8 mouse cellular contexts compared by ENCODE assay signal in the genomic region with DNA sequence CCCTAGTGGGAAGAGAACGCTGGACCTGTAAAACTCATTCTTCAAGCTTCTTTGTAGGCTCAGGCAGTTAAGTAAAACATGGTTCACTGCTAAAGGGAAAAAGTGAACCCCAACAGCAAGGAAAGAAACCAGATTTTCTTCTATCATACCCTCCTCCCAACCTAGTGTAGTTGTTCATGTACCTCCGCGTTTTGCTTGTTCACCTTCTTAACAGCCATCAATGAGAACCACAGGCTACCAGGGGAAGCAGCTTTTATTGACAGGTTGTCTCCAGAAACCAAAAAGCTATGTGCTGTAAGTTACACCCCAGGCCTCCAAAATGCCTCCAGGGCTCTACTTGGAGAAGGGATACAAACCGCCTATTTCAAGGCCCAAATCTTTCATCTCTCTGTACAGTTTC. TPM values are rescaled to one million over a fixed set of nuclear protein-coding genes. Genes with fewer than 3 reads are reported as not detected.
DNase-seq lines count a peak whose midpoint lies in the region; ATAC-seq lines count a peak whose summit lies in the region.

No protein-coding gene starts in this region.

- H3K4me1 ChIP-seq in kidney, embryonic 14.5 days (ENCODE audit: control insufficient read depth, insufficient read depth, low read length): peaks cover 7% of the 10 kb centered on the region; the same call in 1 of the 2 replicates
- peaks cover 11% of the 10 kb centered on the region for H3K4me1 ChIP-seq in embryonic facial prominence, embryonic 14.5 days (ENCODE audit: control insufficient read depth, insufficient read depth, low read length)
- H3K4me1 ChIP-seq in hindbrain, embryonic 14.5 days (replicated peaks; ENCODE audit: control insufficient read depth, insufficient read depth, low read length): peaks cover 27% of the 10 kb centered on the region
- peaks cover 11% of the 10 kb centered on the region for H3K4me1 ChIP-seq in midbrain, embryonic 14.5 days (ENCODE audit: control insufficient read depth, insufficient read depth, low read length)

- H3K4me3 ChIP-seq in kidney, embryonic 14.5 days (ENCODE audit: low read length): no peak overlapping the region; the same call in 1 of the 2 replicates
- H3K4me3 ChIP-seq in embryonic facial prominence, embryonic 14.5 days (ENCODE audit: low read depth, low read length): peak overlapping the region; percentile 87; the same call in 1 of the 2 replicates
- peak overlapping the region; percentile 84; the same call in 1 of the 2 replicates for H3K4me3 ChIP-seq in hindbrain, embryonic 14.5 days (replicated peaks; ENCODE audit: low read length)
- H3K4me3 ChIP-seq in midbrain, embryonic 14.5 days (replicated peaks; ENCODE audit: low read depth, low read length): peak overlapping the region; percentile 92

- H3K9ac ChIP-seq in kidney, embryonic 14.5 days (ENCODE audit: low read depth, low read length): no peak overlapping the region
- H3K9ac ChIP-seq in embryonic facial prominence, embryonic 14.5 days (ENCODE audit: low read depth, low read length): 0 out of 2 replicates have a peak overlapping the region, but pooled peaks have one; percentile 36
- peak overlapping the region; percentile 18; the same call in 1 of the 2 replicates for H3K9ac ChIP-seq in hindbrain, embryonic 14.5 days
- H3K9ac ChIP-seq in midbrain, embryonic 14.5 days (replicated peaks; ENCODE audit: low read length): 0 out of 2 replicates have a peak overlapping the region, but pooled peaks have one; percentile 99

- H3K4me2 ChIP-seq in kidney, embryonic 14.5 days (replicated peaks; ENCODE audit: low read depth, low read length): peak overlapping the region; percentile 63; the same call in 1 of the 2 replicates
- H3K4me2 ChIP-seq in embryonic facial prominence, embryonic 14.5 days (ENCODE audit: low read depth, low read length): peak overlapping the region; percentile 83
- H3K4me2 ChIP-seq in hindbrain, embryonic 14.5 days (replicated peaks): peak overlapping the region; percentile 65
- H3K4me2 ChIP-seq in midbrain, embryonic 14.5 days (ENCODE audit: low read length): peak overlapping the region; percentile 65

- H3K9me3 ChIP-seq in kidney, embryonic 14.5 days (ENCODE audit: control insufficient read depth, low read length): no peaks in the 10 kb centered on the region
- H3K9me3 ChIP-seq in embryonic facial prominence, embryonic 14.5 days (ENCODE audit: control insufficient read depth, low read length): no peaks in the 10 kb centered on the region
- no peaks in the 10 kb centered on the region for H3K9me3 ChIP-seq in hindbrain, embryonic 14.5 days (ENCODE audit: control insufficient read depth, low read length)
- no peaks in the 10 kb centered on the region for H3K9me3 ChIP-seq in midbrain, embryonic 14.5 days (ENCODE audit: control insufficient read depth, low read length)

- DNase-seq in kidney, adult 8-10 months: no peak
- no peak for DNase-seq in embryonic facial prominence, embryonic 14.5 days (ENCODE audit: low spot score)
- DNase-seq in hindbrain, embryonic 14.5 days (ENCODE audit: low spot score): no peak
- no peak for DNase-seq in midbrain, embryonic 14.5 days
- DNase-seq in spleen, postnatal 4 days (ENCODE audit: low spot score in 2 of 2): no peak
- no peak for DNase-seq in frontal cortex, adult 2 months (ENCODE audit: extremely low spot score in 1 of 2, low spot score in 1 of 2)
- DNase-seq in retina, postnatal 1 day: no peak

- no peak for ATAC-seq in kidney, embryonic 14.5 days (ENCODE audit: low FRiP score, low TSS enrichment)
- no peak for ATAC-seq in embryonic facial prominence, embryonic 14.5 days (ENCODE audit: low read depth)
- ATAC-seq in hindbrain, embryonic 14.5 days (ENCODE audit: low FRiP score): no peak
- no peak for ATAC-seq in midbrain, embryonic 14.5 days (ENCODE audit: low FRiP score, low TSS enrichment)

- H3K27ac ChIP-seq in kidney, embryonic 14.5 days (ENCODE audit: low read depth, low read length): peak overlapping the region; percentile 92
- H3K27ac ChIP-seq in embryonic facial prominence, embryonic 14.5 days (replicated peaks; ENCODE audit: low read depth, low read length): peak overlapping the region; percentile 88
- H3K27ac ChIP-seq in hindbrain, embryonic 14.5 days: peak overlapping the region; percentile 96
- H3K27ac ChIP-seq in midbrain, embryonic 14.5 days (replicated peaks; ENCODE audit: low read depth, low read length): peak overlapping the region; percentile 98; the same call in 1 of the 2 replicates

- 63% methylated on average over 4 of the region's 4 CpGs for WGBS in kidney, embryonic 14.5 days
- 67% methylated on average over 4 of the region's 4 CpGs for WGBS in embryonic facial prominence, embryonic 14.5 days
- WGBS in hindbrain, embryonic 14.5 days: 68% methylated on average over 4 of the region's 4 CpGs
- 67% methylated on average over 4 of the region's 4 CpGs for WGBS in midbrain, embryonic 14.5 days

- peaks cover 48% of the 10 kb centered on the region for H3K36me3 ChIP-seq in kidney, embryonic 14.5 days (ENCODE audit: control insufficient read depth, insufficient read depth, low read length)
- H3K36me3 ChIP-seq in embryonic facial prominence, embryonic 14.5 days (ENCODE audit: control insufficient read depth, insufficient read depth, low read length): peaks cover 54% of the 10 kb centered on the region
- peaks cover 50% of the 10 kb centered on the region for H3K36me3 ChIP-seq in hindbrain, embryonic 14.5 days (replicated peaks; ENCODE audit: control insufficient read depth, insufficient read depth)
- peaks cover 45% of the 10 kb centered on the region for H3K36me3 ChIP-seq in midbrain, embryonic 14.5 days (ENCODE audit: control insufficient read depth, insufficient read depth, low read length)

- no peaks in the 10 kb centered on the region for H3K27me3 ChIP-seq in kidney, embryonic 14.5 days (ENCODE audit: control insufficient read depth, insufficient read depth, low read length)
- no peaks in the 10 kb centered on the region for H3K27me3 ChIP-seq in embryonic facial prominence, embryonic 14.5 days (replicated peaks; ENCODE audit: control insufficient read depth, insufficient read depth, low read length)
- H3K27me3 ChIP-seq in hindbrain, embryonic 14.5 days (ENCODE audit: control insufficient read depth, insufficient read depth, low read length): no peaks in the 10 kb centered on the region
- H3K27me3 ChIP-seq in midbrain, embryonic 14.5 days (ENCODE audit: control insufficient read depth, insufficient read depth, low read length): no peaks in the 10 kb centered on the region

RNA-seq across cellular contexts. Expression of a gene that starts 0.5 kb away (rescaled TPM):
- polyA plus RNA-seq in kidney, embryonic 14.5 days (2014; fragmentation: Nextera tagmentation; extraction: Ambion mirVana): 74.4 and 87.9 TPM in 2 replicates
- 64.2 and 74.3 TPM in 2 replicates for polyA plus RNA-seq in embryonic facial prominence, embryonic 14.5 days (2014; fragmentation: Nextera tagmentation; extraction: Ambion mirVana)
- 80.1 and 85.8 TPM in 2 replicates for polyA plus RNA-seq in hindbrain, embryonic 14.5 days (2014; fragmentation: Nextera tagmentation; extraction: Ambion mirVana)
- 92.6 and 98.9 TPM in 2 replicates for polyA plus RNA-seq in midbrain, embryonic 14.5 days (2014; fragmentation: Nextera tagmentation; extraction: Ambion mirVana)
- polyA plus RNA-seq in frontal cortex, adult 2 months (2012; rRNA removed): 73.0 and 83.2 TPM in 2 replicates

RNA-seq across cellular contexts. Expression of a gene that starts 6.5 kb away (rescaled TPM):
- polyA plus RNA-seq in kidney, embryonic 14.5 days (2014; fragmentation: Nextera tagmentation; extraction: Ambion mirVana): 114 and 123 TPM in 2 replicates
- polyA plus RNA-seq in embryonic facial prominence, embryonic 14.5 days (2014; fragmentation: Nextera tagmentation; extraction: Ambion mirVana): 110 and 117 TPM in 2 replicates
- 116 and 131 TPM in 2 replicates for polyA plus RNA-seq in hindbrain, embryonic 14.5 days (2014; fragmentation: Nextera tagmentation; extraction: Ambion mirVana)
- 120 and 132 TPM in 2 replicates for polyA plus RNA-seq in midbrain, embryonic 14.5 days (2014; fragmentation: Nextera tagmentation; extraction: Ambion mirVana)
- 90.5 and 94.3 TPM in 2 replicates for polyA plus RNA-seq in frontal cortex, adult 2 months (2012; rRNA removed)

RNA-seq across cellular contexts. Expression of a gene that starts 7.3 kb away (rescaled TPM):
- polyA plus RNA-seq in kidney, embryonic 14.5 days (2014; fragmentation: Nextera tagmentation; extraction: Ambion mirVana): 43.7 and 58.1 TPM in 2 replicates
- polyA plus RNA-seq in embryonic facial prominence, embryonic 14.5 days (2014; fragmentation: Nextera tagmentation; extraction: Ambion mirVana): 44.3 and 53.0 TPM in 2 replicates
- 43.5 and 44.6 TPM in 2 replicates for polyA plus RNA-seq in hindbrain, embryonic 14.5 days (2014; fragmentation: Nextera tagmentation; extraction: Ambion mirVana)
- polyA plus RNA-seq in midbrain, embryonic 14.5 days (2014; fragmentation: Nextera tagmentation; extraction: Ambion mirVana): 43.2 and 46.8 TPM in 2 replicates
- 69.4 and 83.5 TPM in 2 replicates for polyA plus RNA-seq in frontal cortex, adult 2 months (2012; rRNA removed)

RNA-seq across cellular contexts. Expression of a gene that starts 18.2 kb away (rescaled TPM):
- 69.9 and 79.2 TPM in 2 replicates for polyA plus RNA-seq in kidney, embryonic 14.5 days (2014; fragmentation: Nextera tagmentation; extraction: Ambion mirVana)
- 60.2 and 64.0 TPM in 2 replicates for polyA plus RNA-seq in embryonic facial prominence, embryonic 14.5 days (2014; fragmentation: Nextera tagmentation; extraction: Ambion mirVana)
- polyA plus RNA-seq in hindbrain, embryonic 14.5 days (2014; fragmentation: Nextera tagmentation; extraction: Ambion mirVana): 86.5 and 88.6 TPM in 2 replicates
- polyA plus RNA-seq in midbrain, embryonic 14.5 days (2014; fragmentation: Nextera tagmentation; extraction: Ambion mirVana): 101 and 105 TPM in 2 replicates
- polyA plus RNA-seq in frontal cortex, adult 2 months (2012; rRNA removed): 65.2 and 73.7 TPM in 2 replicates

RNA-seq across cellular contexts. Expression of a gene that starts 37.1 kb away (rescaled TPM):
- polyA plus RNA-seq in kidney, embryonic 14.5 days (2014; fragmentation: Nextera tagmentation; extraction: Ambion mirVana): 229 and 293 TPM in 2 replicates
- polyA plus RNA-seq in embryonic facial prominence, embryonic 14.5 days (2014; fragmentation: Nextera tagmentation; extraction: Ambion mirVana): 233 and 246 TPM in 2 replicates
- polyA plus RNA-seq in hindbrain, embryonic 14.5 days (2014; fragmentation: Nextera tagmentation; extraction: Ambion mirVana): 218 and 247 TPM in 2 replicates
- 185 and 220 TPM in 2 replicates for polyA plus RNA-seq in midbrain, embryonic 14.5 days (2014; fragmentation: Nextera tagmentation; extraction: Ambion mirVana)
- polyA plus RNA-seq in frontal cortex, adult 2 months (2012; rRNA removed): 212 and 225 TPM in 2 replicates
